Mouse (Mus musculus) bone marrow, adult 2 months (tissue): ENCODE measurements around the gene Nrip1.
A peak's percentile ranks its signal among the peaks of the same experiment; 100 is the strongest.

Experiments used
- CTCF ChIP-seq: fragments of 200-500 bp; IDR thresholded peaks from 2 replicates; pipeline ENCODE4 v1.5.1; 2011; ENCODE audit warnings: low read length, control low read depth; ENCODE audit not compliant: control insufficient read depth, insufficient read depth
- POLR2A ChIP-seq: fragments of 200-500 bp; IDR thresholded peaks from 2 replicates; pipeline ENCODE4 v1.6.1; 2011; ENCODE audit warnings: low read depth, mild to moderate bottlenecking, control low read depth, low read length, borderline replicate concordance; ENCODE audit not compliant: control insufficient read depth

DNA sequence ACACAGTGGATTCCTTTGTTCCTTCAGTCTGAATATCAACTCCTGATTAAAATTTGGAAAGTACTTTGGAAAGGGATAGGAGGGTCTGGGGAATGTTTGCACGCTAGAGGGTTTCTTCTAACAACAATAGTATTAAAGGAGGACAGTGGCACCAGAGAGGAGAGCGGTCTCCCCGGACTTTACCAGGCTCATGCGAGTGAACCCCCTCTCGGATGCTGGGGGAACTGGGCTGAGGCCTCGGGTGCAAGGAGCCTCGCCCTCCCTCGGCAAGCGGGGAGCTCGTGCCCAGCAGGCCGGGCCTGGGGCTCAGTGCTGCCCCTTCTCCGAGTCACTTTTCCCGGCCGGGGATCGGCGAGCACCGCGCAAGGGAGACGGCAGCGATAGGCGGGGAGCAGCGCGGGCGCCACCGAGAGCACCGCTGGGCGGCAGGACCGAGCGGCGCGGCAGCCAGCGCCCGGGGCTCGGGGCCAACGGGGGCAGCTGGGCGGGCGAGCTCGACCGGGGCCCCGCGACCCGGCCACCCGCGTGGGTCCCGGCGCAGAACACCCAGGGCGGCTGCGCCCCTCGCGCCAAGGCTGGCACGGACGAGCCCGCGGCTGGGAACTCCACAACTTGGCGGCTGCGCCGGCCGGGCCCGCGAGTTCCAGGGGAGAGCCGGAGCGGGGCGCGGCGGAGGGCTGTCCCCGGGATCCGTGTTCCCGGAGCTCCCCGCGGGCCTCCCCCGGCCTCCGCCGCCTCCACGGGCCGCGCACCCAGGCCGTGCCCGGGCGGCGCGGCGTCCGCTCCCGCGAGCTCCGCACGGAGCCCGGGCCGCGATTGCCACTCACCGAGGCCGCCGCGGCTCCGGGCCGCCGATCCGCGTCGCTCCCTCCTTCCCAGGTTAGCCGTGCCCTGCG lies 1.3 kb downstream of the Nrip1 start:
- peak; percentile 9; the same call in 1 of the 2 replicates for TF ChIP-seq CTCF
- TF ChIP-seq POLR2A, result peak; percentile 37; the same call in 1 of the 2 replicates
